Mouse (Mus musculus): ENCODE measurements around the gene 7530416G11Rik.

DNA sequence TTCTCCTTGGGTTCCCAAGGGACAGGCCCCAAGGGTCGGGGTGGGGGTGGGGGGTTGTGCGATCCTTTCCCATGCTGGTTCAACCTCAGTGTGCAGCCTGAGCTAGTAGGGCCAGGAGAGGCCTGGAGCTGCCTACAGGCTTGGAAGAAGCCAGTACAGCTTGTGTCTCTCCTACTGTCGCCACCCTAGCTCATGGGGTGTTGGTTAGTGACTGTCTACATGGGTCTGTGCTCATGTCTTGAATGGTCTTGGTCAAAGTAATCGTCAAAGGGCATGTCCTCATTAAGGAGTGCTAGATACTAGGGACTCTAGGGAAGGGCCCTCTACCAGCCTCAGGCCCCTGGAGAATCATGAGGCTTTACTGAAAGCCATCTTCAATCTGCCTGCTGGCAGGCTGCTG is 5.5 kb downstream of the 7530416G11Rik start:
- TF ChIP-seq CTCF (IDR thresholded peaks at IDR 0.05; ENCODE audit: low read depth) (no peak), EP300 (IDR thresholded peaks at IDR 0.05; ENCODE audit: low read depth) (no peak)

Measured in heart, postnatal 0 days (tissue).